Comparison of ENCODE assay signal across 21 mouse cellular contexts in the genomic region with DNA sequence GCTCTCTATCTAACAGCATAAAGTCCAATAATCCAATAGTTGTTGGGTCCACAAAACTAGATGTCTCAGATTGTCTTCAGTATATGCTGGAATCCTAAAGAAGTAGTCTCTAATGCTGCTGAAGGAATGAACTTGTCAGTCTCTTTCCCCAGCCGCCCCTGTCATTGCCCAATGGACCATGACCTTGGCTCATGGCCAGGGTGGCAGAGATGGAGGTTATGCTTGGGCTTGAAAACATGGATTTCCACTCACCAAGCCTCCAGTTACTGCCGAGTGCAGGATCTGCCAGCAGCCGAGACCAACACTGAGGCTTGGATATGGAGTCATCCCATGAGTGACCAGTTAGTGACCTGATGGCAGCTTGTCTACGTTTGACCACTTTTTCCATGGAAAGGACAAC. TPM values are rescaled to one million over a fixed set of nuclear protein-coding genes. Genes with fewer than 3 reads are reported as not detected.
DNase-seq lines count a peak whose midpoint lies in the region; ATAC-seq lines count a peak whose summit lies in the region.
"Had no signal": no experiment of that assay in that cellular context is flagged by ENCODE, and none has a peak within 500 bp of the region (broad histone marks: within the 10 kb centered on the region; RNA-seq: fewer than 3 reads in every experiment).

No protein-coding gene starts in this region.

- peak; percentile 55 for DNase-seq in kidney, adult 18-20 months
- peak; percentile 31 for DNase-seq in ovary, postnatal 36 days (ENCODE audit: low spot score)
- no peak for DNase-seq in ovary, postnatal 10 days (ENCODE audit: low spot score)
- peak; percentile 82 for DNase-seq in adrenal gland, postnatal 25 days
- DNase-seq in kidney, postnatal 36 days = peak; percentile 43 to 77
- no peak for DNase-seq in thymus, postnatal 25 days
- no peak for DNase-seq in lung, postnatal 14 days
- DNase-seq: B cell, adult 2 months; cerebellum, adult 2 months; forebrain, postnatal 0 days; heart, adult 11 months; lung, embryonic 14.5 days; right cerebral cortex, postnatal 4 days; thymus, postnatal 14 days had no signal

- no peaks in the 10 kb centered on the region for H3K27me3 ChIP-seq in kidney, embryonic 15.5 days
- H3K27me3 ChIP-seq: embryonic facial prominence, embryonic 12.5 days; hindbrain, embryonic 13.5 days; intestine, embryonic 15.5 days; limb, embryonic 13.5 days; midbrain, embryonic 15.5 days had no signal

- H3K4me2 ChIP-seq in kidney, embryonic 15.5 days = no peak overlapping the region
- H3K4me2 ChIP-seq: embryonic facial prominence, embryonic 12.5 days; hindbrain, embryonic 13.5 days; intestine, embryonic 15.5 days; limb, embryonic 13.5 days; lung, embryonic 14.5 days; midbrain, embryonic 15.5 days had no signal

- ATAC-seq in kidney, embryonic 15.5 days (replicated peaks; ENCODE audit: low FRiP score) = no peak
- ATAC-seq: forebrain, postnatal 0 days; intestine, embryonic 15.5 days; midbrain, embryonic 15.5 days had no signal

- H3K9me3 ChIP-seq in kidney, embryonic 15.5 days (replicated peaks) = no peaks in the 10 kb centered on the region
- H3K9me3 ChIP-seq: embryonic facial prominence, embryonic 12.5 days; hindbrain, embryonic 13.5 days; intestine, embryonic 15.5 days; limb, embryonic 13.5 days; midbrain, embryonic 15.5 days had no signal

- no peaks in the 10 kb centered on the region for H3K36me3 ChIP-seq in kidney, embryonic 15.5 days
- H3K36me3 ChIP-seq: embryonic facial prominence, embryonic 12.5 days; hindbrain, embryonic 13.5 days; intestine, embryonic 15.5 days; limb, embryonic 13.5 days; midbrain, embryonic 15.5 days had no signal

- no peak overlapping the region for H3K9ac ChIP-seq in kidney, embryonic 15.5 days
- H3K9ac ChIP-seq: embryonic facial prominence, embryonic 12.5 days; forebrain, postnatal 0 days; hindbrain, embryonic 13.5 days; intestine, embryonic 15.5 days; limb, embryonic 13.5 days; lung, embryonic 14.5 days; midbrain, embryonic 15.5 days had no signal

- 68% methylated on average over 4 of the region's 4 CpGs for WGBS in kidney, embryonic 15.5 days

- no peaks in the 10 kb centered on the region for H3K4me1 ChIP-seq in kidney, embryonic 15.5 days
- H3K4me1 ChIP-seq: embryonic facial prominence, embryonic 12.5 days; hindbrain, embryonic 13.5 days; intestine, embryonic 15.5 days; limb, embryonic 13.5 days; midbrain, embryonic 15.5 days had no signal

- no peak overlapping the region for H3K4me3 ChIP-seq in kidney, embryonic 15.5 days (replicated peaks)
- H3K4me3 ChIP-seq: embryonic facial prominence, embryonic 12.5 days; hindbrain, embryonic 13.5 days; intestine, embryonic 15.5 days; limb, embryonic 13.5 days; midbrain, embryonic 15.5 days had no signal

- H3K27ac ChIP-seq in kidney, embryonic 15.5 days = no peak overlapping the region
- H3K27ac ChIP-seq: embryonic facial prominence, embryonic 12.5 days; hindbrain, embryonic 13.5 days; intestine, embryonic 15.5 days; limb, embryonic 13.5 days; midbrain, embryonic 15.5 days had no signal

RNA-seq across cellular contexts. Expression of a gene that starts 9.3 kb away (rescaled TPM):
- polyA plus RNA-seq in kidney, embryonic 15.5 days (2015; fragmentation: Nextera tagmentation; extraction: Ambion mirVana) = 20.6 and 23.7 TPM in 2 replicates
- total RNA-seq in adrenal gland, postnatal 25 days (2021) = 19.6 and 25.3 TPM in 2 replicates

RNA-seq across cellular contexts. Expression of a gene that starts 41.3 kb away (rescaled TPM):
- 47.8 and 53.9 TPM in 2 replicates for polyA plus RNA-seq in kidney, embryonic 15.5 days (2015; fragmentation: Nextera tagmentation; extraction: Ambion mirVana)
- total RNA-seq in adrenal gland, postnatal 25 days (2021) = 5.6 and 6.0 TPM in 2 replicates
- total RNA-seq: gastrocnemius, adult 18-20 months had no signal

Comparison
In these comparisons a context has a peak if more than half of its experiments do, and no peak if none do; other contexts are left out.
1. DNase-seq: peak in kidney, adult 18-20 months (single experiment), ovary, postnatal 36 days (single experiment), adrenal gland, postnatal 25 days (single experiment) and kidney, postnatal 36 days (2 of 2); none in ovary, postnatal 10 days (single experiment), thymus, postnatal 25 days (single experiment) and lung, postnatal 14 days (single experiment).